11 mouse cellular contexts compared by ENCODE assay signal in genomic region chr7:140675863-140676262, GRCm38 (mm10). TPM values are rescaled to one million over a fixed set of nuclear protein-coding genes. Genes with fewer than 3 reads are reported as not detected.
DNase-seq lines count a peak whose midpoint lies in the region; ATAC-seq lines count a peak whose summit lies in the region.
"Had no signal": no experiment of that assay in that cellular context is flagged by ENCODE, and none has a peak within 500 bp of the region (broad histone marks: within the 10 kb centered on the region; RNA-seq: fewer than 3 reads in every experiment).

No protein-coding gene starts in this region.

- DNase-seq in heart, adult 11 months, result no peak
- no peak for DNase-seq in embryonic facial prominence, embryonic 10.5 days (ENCODE audit: low spot score)
- DNase-seq in kidney, adult 18-20 months, result no peak
- DNase-seq: gastrocnemius, postnatal 25 days had no signal

- H3K4me2 ChIP-seq in heart, embryonic 15.5 days, result peak overlapping the region; percentile 39
- peak overlapping the region; percentile 48 for H3K4me2 ChIP-seq in hindbrain, embryonic 16.5 days (ENCODE audit: low read length)
- peak overlapping the region; percentile 18; the same call in 1 of the 2 replicates for H3K4me2 ChIP-seq in neural tube, embryonic 14.5 days (ENCODE audit: low read depth, low read length)
- H3K4me2 ChIP-seq: liver, embryonic 12.5 days had no signal

- no peak overlapping the region for H3K9ac ChIP-seq in heart, embryonic 15.5 days
- H3K9ac ChIP-seq in hindbrain, embryonic 16.5 days (ENCODE audit: low read depth, low read length), result peak overlapping the region; percentile 12; the same call in 1 of the 2 replicates
- no peak overlapping the region for H3K9ac ChIP-seq in neural tube, embryonic 14.5 days (replicated peaks; ENCODE audit: low read depth, low read length)
- H3K9ac ChIP-seq: liver, embryonic 12.5 days had no signal

- ATAC-seq in heart, embryonic 15.5 days (replicated peaks; ENCODE audit: insufficient number of reproducible peaks, insufficient read depth, low FRiP score, low read depth), result no peak
- ATAC-seq in hindbrain, embryonic 16.5 days, result no peak
- ATAC-seq in neural tube, embryonic 14.5 days (ENCODE audit: low read depth), result no peak
- ATAC-seq in inflammation-experienced regulatory T-cells, adult 6 months, result no peak
- no peak for ATAC-seq in CD4-positive, CD25-positive, alpha-beta regulatory T cell, adult 4 months
- ATAC-seq: liver, embryonic 12.5 days had no signal

- under 1% methylated on average over 6 of the region's 6 CpGs for WGBS in heart, embryonic 15.5 days
- 5% methylated on average over 6 of the region's 6 CpGs for WGBS in embryonic facial prominence, embryonic 10.5 days
- WGBS in hindbrain, embryonic 16.5 days, result 4% methylated on average over 6 of the region's 6 CpGs
- 4% methylated on average over 4 of the region's 6 CpGs for WGBS in neural tube, embryonic 14.5 days

- H3K4me1 ChIP-seq in heart, embryonic 15.5 days (replicated peaks), result no peaks in the 10 kb centered on the region
- H3K4me1 ChIP-seq in embryonic facial prominence, embryonic 10.5 days, result peaks cover 5% of the 10 kb centered on the region; the same call in 1 of the 2 replicates
- no peaks in the 10 kb centered on the region for H3K4me1 ChIP-seq in hindbrain, embryonic 16.5 days (ENCODE audit: control insufficient read depth, insufficient read depth, low read depth, low read length)
- H3K4me1 ChIP-seq in neural tube, embryonic 14.5 days (ENCODE audit: control insufficient read depth, insufficient read depth, low read length), result no peaks in the 10 kb centered on the region
- H3K4me1 ChIP-seq: liver, embryonic 12.5 days had no signal

- H3K27me3 ChIP-seq in heart, embryonic 15.5 days, result no peaks in the 10 kb centered on the region
- no peaks in the 10 kb centered on the region for H3K27me3 ChIP-seq in embryonic facial prominence, embryonic 10.5 days (replicated peaks; ENCODE audit: low read depth, poor library complexity, severe bottlenecking)
- no peaks in the 10 kb centered on the region for H3K27me3 ChIP-seq in hindbrain, embryonic 16.5 days (replicated peaks; ENCODE audit: control insufficient read depth, insufficient read depth, low read length)
- no peaks in the 10 kb centered on the region for H3K27me3 ChIP-seq in neural tube, embryonic 14.5 days (ENCODE audit: control insufficient read depth, insufficient read depth, low read length)
- H3K27me3 ChIP-seq: liver, embryonic 12.5 days had no signal

- no peaks in the 10 kb centered on the region for H3K36me3 ChIP-seq in heart, embryonic 15.5 days
- H3K36me3 ChIP-seq in embryonic facial prominence, embryonic 10.5 days (replicated peaks), result no peaks in the 10 kb centered on the region
- no peaks in the 10 kb centered on the region for H3K36me3 ChIP-seq in hindbrain, embryonic 16.5 days (ENCODE audit: control insufficient read depth, insufficient read depth, low read length)
- H3K36me3 ChIP-seq in neural tube, embryonic 14.5 days (ENCODE audit: control insufficient read depth, insufficient read depth, low read length), result no peaks in the 10 kb centered on the region
- H3K36me3 ChIP-seq: liver, embryonic 12.5 days had no signal

- no peak overlapping the region for H3K27ac ChIP-seq in heart, embryonic 15.5 days
- no peak overlapping the region for H3K27ac ChIP-seq in embryonic facial prominence, embryonic 10.5 days (replicated peaks)
- H3K27ac ChIP-seq in hindbrain, embryonic 16.5 days (ENCODE audit: low read depth, low read length), result no peak overlapping the region
- no peak overlapping the region for H3K27ac ChIP-seq in neural tube, embryonic 14.5 days (ENCODE audit: low read depth, low read length)
- H3K27ac ChIP-seq: liver, embryonic 12.5 days had no signal

- 0 out of 2 replicates have a peak, but pooled peaks cover 3% of the 10 kb centered on the region for H3K9me3 ChIP-seq in heart, embryonic 15.5 days (replicated peaks)
- H3K9me3 ChIP-seq in embryonic facial prominence, embryonic 10.5 days, result peaks cover 4% of the 10 kb centered on the region; the same call in 1 of the 2 replicates
- peaks cover 3% of the 10 kb centered on the region; the same call in 1 of the 2 replicates for H3K9me3 ChIP-seq in hindbrain, embryonic 16.5 days (ENCODE audit: control insufficient read depth, low read length)
- H3K9me3 ChIP-seq in neural tube, embryonic 14.5 days (ENCODE audit: control insufficient read depth, low read length), result no peaks in the 10 kb centered on the region
- H3K9me3 ChIP-seq: liver, embryonic 12.5 days had no signal

- H3K4me3 ChIP-seq in heart, embryonic 15.5 days, result no peak overlapping the region
- H3K4me3 ChIP-seq in embryonic facial prominence, embryonic 10.5 days, result peak overlapping the region; percentile 35
- peak overlapping the region; percentile 23 for H3K4me3 ChIP-seq in hindbrain, embryonic 16.5 days (ENCODE audit: low read length)
- no peak overlapping the region for H3K4me3 ChIP-seq in neural tube, embryonic 14.5 days (ENCODE audit: low read depth, low read length)
- H3K4me3 ChIP-seq: liver, embryonic 12.5 days had no signal

RNA-seq across cellular contexts. Expression of gene Olfr45, which starts 5.9 kb away (rescaled TPM):
- polyA plus RNA-seq in heart, embryonic 15.5 days (2015; fragmentation: Nextera tagmentation; extraction: Ambion mirVana), result not detected in 2 replicates
- polyA plus RNA-seq in embryonic facial prominence, embryonic 10.5 days (2016; fragmentation: Nextera tagmentation; extraction: Ambion mirVana), result not detected in 2 replicates
- not detected in 2 replicates for polyA plus RNA-seq in hindbrain, embryonic 16.5 days (2015; fragmentation: Nextera tagmentation; extraction: Ambion mirVana)
- polyA plus RNA-seq in neural tube, embryonic 14.5 days (2014; fragmentation: Nextera tagmentation; extraction: Ambion mirVana), result not detected in 2 replicates
- polyA plus RNA-seq in inflammation-experienced regulatory T-cells, adult 6 months (2017; shearing (Covaris generic)), result under 1 TPM in 1 of 3 experiments, not detected in 2; 0.05 TPM
- not detected for polyA plus RNA-seq in CD4-positive, CD25-positive, alpha-beta regulatory T cell, adult 4 months (2017; shearing (Covaris generic))
- polyA plus RNA-seq: large intestine, adult 2 months; liver, embryonic 12.5 days had no signal

RNA-seq across cellular contexts. Expression of gene Olfr539, which starts 16.1 kb away (rescaled TPM):
- polyA plus RNA-seq in heart, embryonic 15.5 days (2015; fragmentation: Nextera tagmentation; extraction: Ambion mirVana), result not detected in 2 replicates
- not detected in 2 replicates for polyA plus RNA-seq in embryonic facial prominence, embryonic 10.5 days (2016; fragmentation: Nextera tagmentation; extraction: Ambion mirVana)
- polyA plus RNA-seq in hindbrain, embryonic 16.5 days (2015; fragmentation: Nextera tagmentation; extraction: Ambion mirVana), result 0.05 TPM in 1 of 2 replicates, not detected in the other
- 0.03 TPM in 1 of 2 replicates, not detected in the other for polyA plus RNA-seq in neural tube, embryonic 14.5 days (2014; fragmentation: Nextera tagmentation; extraction: Ambion mirVana)
- under 1 TPM in 1 of 3 experiments, not detected in 2; 0.05 TPM for polyA plus RNA-seq in inflammation-experienced regulatory T-cells, adult 6 months (2017; shearing (Covaris generic))
- polyA plus RNA-seq in CD4-positive, CD25-positive, alpha-beta regulatory T cell, adult 4 months (2017; shearing (Covaris generic)), result under 1 TPM in 1 of 2 experiments, not detected in 1; 0.06 TPM
- polyA plus RNA-seq: large intestine, adult 2 months; liver, embryonic 12.5 days had no signal

RNA-seq across cellular contexts. Expression of gene Olfr541, which starts 21.2 kb away (rescaled TPM):
- not detected in 2 replicates for polyA plus RNA-seq in heart, embryonic 15.5 days (2015; fragmentation: Nextera tagmentation; extraction: Ambion mirVana)
- not detected in 2 replicates for polyA plus RNA-seq in embryonic facial prominence, embryonic 10.5 days (2016; fragmentation: Nextera tagmentation; extraction: Ambion mirVana)
- not detected in 2 replicates for polyA plus RNA-seq in hindbrain, embryonic 16.5 days (2015; fragmentation: Nextera tagmentation; extraction: Ambion mirVana)
- not detected in 2 replicates for polyA plus RNA-seq in neural tube, embryonic 14.5 days (2014; fragmentation: Nextera tagmentation; extraction: Ambion mirVana)
- not detected for polyA plus RNA-seq in inflammation-experienced regulatory T-cells, adult 6 months (2017; shearing (Covaris generic))
- polyA plus RNA-seq in CD4-positive, CD25-positive, alpha-beta regulatory T cell, adult 4 months (2017; shearing (Covaris generic)), result not detected
- polyA plus RNA-seq: large intestine, adult 2 months; liver, embryonic 12.5 days had no signal

RNA-seq across cellular contexts. Expression of gene Olfr53, which starts 29.6 kb away (rescaled TPM):
- polyA plus RNA-seq in heart, embryonic 15.5 days (2015; fragmentation: Nextera tagmentation; extraction: Ambion mirVana), result not detected in 2 replicates
- polyA plus RNA-seq in embryonic facial prominence, embryonic 10.5 days (2016; fragmentation: Nextera tagmentation; extraction: Ambion mirVana), result not detected in 2 replicates
- polyA plus RNA-seq in hindbrain, embryonic 16.5 days (2015; fragmentation: Nextera tagmentation; extraction: Ambion mirVana), result not detected in 2 replicates
- not detected in 2 replicates for polyA plus RNA-seq in neural tube, embryonic 14.5 days (2014; fragmentation: Nextera tagmentation; extraction: Ambion mirVana)
- not detected for polyA plus RNA-seq in inflammation-experienced regulatory T-cells, adult 6 months (2017; shearing (Covaris generic))
- not detected for polyA plus RNA-seq in CD4-positive, CD25-positive, alpha-beta regulatory T cell, adult 4 months (2017; shearing (Covaris generic))
- polyA plus RNA-seq: large intestine, adult 2 months; liver, embryonic 12.5 days had no signal

RNA-seq across cellular contexts. Expression of gene Olfr61, which starts 47.1 kb away (rescaled TPM):
- polyA plus RNA-seq in heart, embryonic 15.5 days (2015; fragmentation: Nextera tagmentation; extraction: Ambion mirVana), result not detected in 2 replicates
- not detected in 2 replicates for polyA plus RNA-seq in embryonic facial prominence, embryonic 10.5 days (2016; fragmentation: Nextera tagmentation; extraction: Ambion mirVana)
- not detected in 2 replicates for polyA plus RNA-seq in hindbrain, embryonic 16.5 days (2015; fragmentation: Nextera tagmentation; extraction: Ambion mirVana)
- not detected in 2 replicates for polyA plus RNA-seq in neural tube, embryonic 14.5 days (2014; fragmentation: Nextera tagmentation; extraction: Ambion mirVana)
- not detected for polyA plus RNA-seq in inflammation-experienced regulatory T-cells, adult 6 months (2017; shearing (Covaris generic))
- not detected for polyA plus RNA-seq in CD4-positive, CD25-positive, alpha-beta regulatory T cell, adult 4 months (2017; shearing (Covaris generic))
- polyA plus RNA-seq: large intestine, adult 2 months; liver, embryonic 12.5 days had no signal

Comparison
In these comparisons a context has a peak if more than half of its experiments do, and no peak if none do; other contexts are left out.
1. H3K4me3 ChIP-seq: peak in embryonic facial prominence, embryonic 10.5 days (single experiment) and hindbrain, embryonic 16.5 days (single experiment); none in heart, embryonic 15.5 days (single experiment) and neural tube, embryonic 14.5 days (single experiment).
2. Peak in every context shown above with its lines, with median percentiles within 50 percentile points of each other: H3K4me2 ChIP-seq.